Mouse (Mus musculus): ENCODE data around the gene Tomm70a. TPM values are rescaled to one million over a fixed set of nuclear protein-coding genes. Genes with fewer than 3 reads are reported as not detected.

Tomm70a gene
- 10 to 100 TPM; 19.1 to 67.6 (median 48.0) TPM for total RNA-seq (2018; cell fraction: chromatin; rRNA removed)
- 10 to 100 TPM; 20.5 to 33.8 (median 25.7) TPM for total RNA-seq (2018; cell fraction: cytosol; rRNA removed)
- total RNA-seq (2018; cell fraction: nucleus; rRNA removed) = 10 to 100 TPM; 18.6 to 63.2 (median 43.9) TPM
- polyA plus RNA-seq (2018) = 21.9 to 39.8 TPM (median 26.6 TPM) in 3 replicates

- Histone ChIP-seq H3K36me3 (ENCODE audit: inconsistent target) (no peaks in the 10 kb centered on the region), H3K4me3 (ENCODE audit: inconsistent target) (peak within 1 kb of the TSS; percentile 83), H3K27ac (peak within 1 kb of the TSS; percentile 85), H3K79me2 (ENCODE audit: inconsistent target) (peaks cover 43% of the 10 kb centered on the region)
- under 1% methylated on average over 37 of the region's 37 CpGs for WGBS (ENCODE audit: missing documents)
These were observed at the start of gene Tomm70a for GRCm38 (mm10) chr16:57120913-57121815. TSS of gene Tomm70a (plus strand) at chr16:57121703.

- WGBS (ENCODE audit: missing documents) = 94% methylated on average over 7 of the region's 7 CpGs
- H3K79me2 ChIP-seq (ENCODE audit: inconsistent target) = no peaks in the 10 kb centered on the region
- H3K27ac ChIP-seq = no peak overlapping the region
- no peaks in the 10 kb centered on the region for H3K36me3 ChIP-seq (ENCODE audit: inconsistent target)
- no peak overlapping the region for H3K4me3 ChIP-seq (ENCODE audit: inconsistent target)
These were observed 45.5 kb upstream of the Tomm70a start for GRCm38 (mm10) chr16:57075986-57076385.

- H3K36me3 ChIP-seq (ENCODE audit: inconsistent target) = no peaks in the 10 kb centered on the region
- no peak overlapping the region for H3K27ac ChIP-seq
- H3K79me2 ChIP-seq (ENCODE audit: inconsistent target) = no peaks in the 10 kb centered on the region
- 91% methylated on average over 4 of the region's 4 CpGs for WGBS (ENCODE audit: missing documents)
- H3K4me3 ChIP-seq (ENCODE audit: inconsistent target) = no peak overlapping the region
These were observed 41.9 kb upstream of the Tomm70a start for GRCm38 (mm10) chr16:57079577-57079976.

- Histone ChIP-seq H3K79me2 (ENCODE audit: inconsistent target) (no peaks in the 10 kb centered on the region), H3K27ac (no peak overlapping the region), H3K4me3 (ENCODE audit: inconsistent target) (no peak overlapping the region), H3K36me3 (ENCODE audit: inconsistent target) (no peaks in the 10 kb centered on the region)
- 51% methylated on average over 4 of the region's 4 CpGs for WGBS (ENCODE audit: missing documents)
These were observed 29.0 kb upstream of the Tomm70a start for GRCm38 (mm10) chr16:57092460-57092859.

- Histone ChIP-seq H3K36me3 (ENCODE audit: inconsistent target) (no peaks in the 10 kb centered on the region), H3K4me3 (ENCODE audit: inconsistent target) (no peak overlapping the region), H3K27ac (no peak overlapping the region), H3K79me2 (ENCODE audit: inconsistent target) (no peaks in the 10 kb centered on the region)
- 75% methylated on average over 6 of the region's 6 CpGs for WGBS (ENCODE audit: missing documents)
These were observed 28.4 kb upstream of the Tomm70a start for GRCm38 (mm10) chr16:57092911-57093605.

GRCm38 (mm10) chr16:57098468-57099144 lies 22.9 kb upstream of the Tomm70a start:
- no peak overlapping the region for H3K27ac ChIP-seq
- no peaks in the 10 kb centered on the region for H3K36me3 ChIP-seq (ENCODE audit: inconsistent target)
- 71% methylated on average over 7 of the region's 7 CpGs for WGBS (ENCODE audit: missing documents)
- no peaks in the 10 kb centered on the region for H3K79me2 ChIP-seq (ENCODE audit: inconsistent target)
- H3K4me3 ChIP-seq (ENCODE audit: inconsistent target) = no peak overlapping the region

- Histone ChIP-seq H3K79me2 (ENCODE audit: inconsistent target) (no peaks in the 10 kb centered on the region), H3K4me3 (ENCODE audit: inconsistent target) (no peak overlapping the region), H3K36me3 (ENCODE audit: inconsistent target) (no peaks in the 10 kb centered on the region), H3K27ac (no peak overlapping the region)
- 83% methylated on average over 1 of the region's 5 CpGs for WGBS (ENCODE audit: missing documents)
These were observed 21.8 kb upstream of the Tomm70a start for GRCm38 (mm10) chr16:57099572-57100237.

GRCm38 (mm10) chr16:57101174-57101573 lies 20.3 kb upstream of the Tomm70a start:
- Histone ChIP-seq H3K4me3 (ENCODE audit: inconsistent target) (no peak overlapping the region), H3K79me2 (ENCODE audit: inconsistent target) (no peaks in the 10 kb centered on the region), H3K36me3 (ENCODE audit: inconsistent target) (no peaks in the 10 kb centered on the region), H3K27ac (no peak overlapping the region)
- WGBS (ENCODE audit: missing documents) = 85% methylated on average over 1 of the region's 1 CpGs

GRCm38 (mm10) chr16:57106185-57106960 lies 15.1 kb upstream of the Tomm70a start:
- Histone ChIP-seq H3K79me2 (ENCODE audit: inconsistent target) (no peaks in the 10 kb centered on the region), H3K27ac (no peak overlapping the region), H3K4me3 (ENCODE audit: inconsistent target) (no peak overlapping the region), H3K36me3 (ENCODE audit: inconsistent target) (no peaks in the 10 kb centered on the region)
- WGBS (ENCODE audit: missing documents) = 89% methylated on average over 5 of the region's 5 CpGs

GRCm38 (mm10) chr16:57116066-57116465 lies 5.4 kb upstream of the Tomm70a start:
- H3K36me3 ChIP-seq (ENCODE audit: inconsistent target) = no peaks in the 10 kb centered on the region
- no peak overlapping the region for H3K27ac ChIP-seq
- H3K79me2 ChIP-seq (ENCODE audit: inconsistent target) = no peaks in the 10 kb centered on the region
- H3K4me3 ChIP-seq (ENCODE audit: inconsistent target) = no peak overlapping the region

GRCm38 (mm10) chr16:57117562-57117961 lies 3.9 kb upstream of the Tomm70a start:
- no peak overlapping the region for H3K4me3 ChIP-seq (ENCODE audit: inconsistent target)
- peaks cover 7% of the 10 kb centered on the region for H3K79me2 ChIP-seq (ENCODE audit: inconsistent target)
- H3K36me3 ChIP-seq (ENCODE audit: inconsistent target) = no peaks in the 10 kb centered on the region
- WGBS (ENCODE audit: missing documents) = 71% methylated on average over 2 of the region's 2 CpGs
- H3K27ac ChIP-seq = no peak overlapping the region

GRCm38 (mm10) chr16:57121816-57122415 lies 413 bp downstream of the Tomm70a start:
- Histone ChIP-seq H3K36me3 (ENCODE audit: inconsistent target) (no peaks in the 10 kb centered on the region), H3K79me2 (ENCODE audit: inconsistent target) (peaks cover 50% of the 10 kb centered on the region), H3K27ac (peak overlapping the region; percentile 50), H3K4me3 (ENCODE audit: inconsistent target) (peak overlapping the region; percentile 83)
- under 1% methylated on average over 54 of the region's 59 CpGs for WGBS (ENCODE audit: missing documents)

Measured in macrophage (primary cell).